Mouse (Mus musculus) embryonic facial prominence, embryonic 12.5 days (tissue): Measurements from ENCODE around the gene Dhrs1. TPM values are rescaled to one million over a fixed set of nuclear protein-coding genes. Genes with fewer than 3 reads are reported as not detected.

Experiments used
- ATAC-seq: fragments of 200-750 bp; cut with Nextera tagmentation; 2 replicates; pipeline ENCODE4 v1.8.0; 2017; ENCODE audit not compliant: insufficient number of reproducible peaks, insufficient read depth, low FRiP score, low TSS enrichment
- H3K27ac ChIP-seq: fragments of 300-500 bp; sonication (generic); 2 replicates; pipeline ENCODE4 v1.5.1; 2016; ENCODE audit warnings: mild to moderate bottlenecking
- H3K27me3 ChIP-seq: fragments of 300-500 bp; sonication (generic); 2 replicates; pipeline ENCODE4 v1.6.1; 2016; ENCODE audit warnings: mild to moderate bottlenecking, moderate library complexity
- H3K36me3 ChIP-seq: fragments of 300-500 bp; sonication (generic); 2 replicates; pipeline ENCODE4 v1.6.1; 2016; ENCODE audit warnings: mild to moderate bottlenecking
- H3K4me1 ChIP-seq: fragments of 300-500 bp; sonication (generic); 2 replicates; pipeline ENCODE4 v1.6.1; 2016
- H3K4me2 ChIP-seq: fragments of 300-500 bp; sonication (generic); replicated peaks from 2 replicates; pipeline ENCODE4 v1.6.1; 2016; ENCODE audit warnings: mild to moderate bottlenecking, moderate library complexity
- H3K4me3 ChIP-seq: fragments of 300-500 bp; sonication (generic); 2 replicates; pipeline ENCODE4 v1.5.1; 2016; ENCODE audit warnings: mild to moderate bottlenecking
- H3K9ac ChIP-seq: fragments of 300-500 bp; sonication (generic); 2 replicates; pipeline ENCODE4 v1.6.1; 2016; ENCODE audit warnings: mild to moderate bottlenecking, moderate library complexity
- H3K9me3 ChIP-seq: fragments of 300-500 bp; sonication (generic); 2 replicates; pipeline ENCODE4 v1.6.1; 2016; ENCODE audit warnings: mild to moderate bottlenecking, moderate library complexity
- WGBS: fragments of 180-500 bp; shearing (Covaris S2); methylation state at CpG from one replicate; pipeline ENCODE4 v1.1.7; 2016; 5-methylcytosine and 5-hydroxymethylcytosine counted together
- polyA plus RNA-seq: library from polyadenylated mRNA; unstranded; fragments of >200 nt; fragmentation: Nextera tagmentation; extraction: Ambion mirVana; gene quantifications from 2 replicates; pipeline ENCODE4 v1.2.1, GENCODE M21; 2016

Gene Dhrs1
- polyA plus RNA-seq, 1 experiment from 2014 or later = 81.5 TPM

- ATAC-seq = no peak
- no peak overlapping the region for H3K9ac ChIP-seq
These were observed 34.2 kb upstream of the Dhrs1 start for GRCm38 (mm10) chr14:55779656-55780055.

GRCm38 (mm10) chr14:55778686-55779085 is 33.2 kb upstream of the Dhrs1 start:
- peaks cover 5% of the 10 kb centered on the region; the same call in 1 of the 2 replicates for H3K27me3 ChIP-seq
- no peaks in the 10 kb centered on the region for H3K9me3 ChIP-seq
- H3K4me3 ChIP-seq = no peak overlapping the region
- H3K36me3 ChIP-seq = no peaks in the 10 kb centered on the region; the same call in 1 of the 2 replicates
- no peak overlapping the region for H3K9ac ChIP-seq
- no peak overlapping the region for H3K4me2 ChIP-seq
- H3K4me1 ChIP-seq = peaks cover 23% of the 10 kb centered on the region
- ATAC-seq = no peak
- H3K27ac ChIP-seq = no peak overlapping the region
- WGBS = 88% methylated on average over 15 of the region's 15 CpGs

More at GRCm38 (mm10) chr14:55779656-55780055, 34.2 kb upstream of the Dhrs1 start:
- H3K27me3 ChIP-seq = peaks cover 14% of the 10 kb centered on the region
- no peak overlapping the region for H3K27ac ChIP-seq
- no peaks in the 10 kb centered on the region for H3K9me3 ChIP-seq
- no peak overlapping the region for H3K4me3 ChIP-seq
- H3K4me2 ChIP-seq = no peak overlapping the region
- no peaks in the 10 kb centered on the region; the same call in 1 of the 2 replicates for H3K36me3 ChIP-seq
- peaks cover 29% of the 10 kb centered on the region for H3K4me1 ChIP-seq
- WGBS = 63% methylated on average over 16 of the region's 16 CpGs

GRCm38 (mm10) chr14:55777806-55778205 is 32.3 kb upstream of the Dhrs1 start:
- H3K27ac ChIP-seq = no peak overlapping the region
- 90% methylated on average over 11 of the region's 11 CpGs for WGBS
- peaks cover 5% of the 10 kb centered on the region; the same call in 1 of the 2 replicates for H3K27me3 ChIP-seq
- H3K9me3 ChIP-seq = no peaks in the 10 kb centered on the region
- peaks cover 22% of the 10 kb centered on the region for H3K4me1 ChIP-seq
- no peaks in the 10 kb centered on the region; the same call in 1 of the 2 replicates for H3K36me3 ChIP-seq
- no peak overlapping the region for H3K4me3 ChIP-seq
- ATAC-seq = no peak
- no peak overlapping the region for H3K4me2 ChIP-seq
- no peak overlapping the region for H3K9ac ChIP-seq

DNA sequence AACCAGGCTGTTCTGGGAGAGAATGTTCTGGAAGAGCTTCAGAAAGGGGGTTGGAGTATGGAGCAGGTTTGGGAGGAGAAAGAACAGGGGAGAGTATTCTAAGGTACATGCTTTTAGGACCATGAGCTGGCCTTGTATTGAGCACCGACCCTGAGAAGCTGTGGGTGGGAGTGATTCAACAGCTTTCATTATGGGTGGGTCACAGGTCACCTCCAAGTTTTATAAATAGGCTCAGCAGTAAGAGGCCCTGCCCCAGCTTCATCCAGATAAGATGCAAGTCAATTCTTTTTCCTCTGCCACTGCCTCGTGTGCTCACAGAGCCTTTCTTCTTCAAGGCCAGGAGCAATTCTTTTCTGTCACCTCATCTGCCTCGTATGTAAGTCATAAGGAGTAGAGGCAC is 31.7 kb upstream of the Dhrs1 start:
- Histone ChIP-seq H3K27me3 (peaks cover 5% of the 10 kb centered on the region; the same call in 1 of the 2 replicates), H3K4me2 (no peak overlapping the region), H3K27ac (no peak overlapping the region), H3K4me3 (no peak overlapping the region), H3K36me3 (no peaks in the 10 kb centered on the region; the same call in 1 of the 2 replicates), H3K9me3 (no peaks in the 10 kb centered on the region), H3K4me1 (peaks cover 16% of the 10 kb centered on the region), H3K9ac (no peak overlapping the region)
- ATAC-seq = no peak
- WGBS = 34% methylated on average over 3 of the region's 3 CpGs

- peaks cover 11% of the 10 kb centered on the region for H3K4me1 ChIP-seq
- H3K27me3 ChIP-seq = peaks cover 3% of the 10 kb centered on the region; the same call in 1 of the 2 replicates
- H3K9ac ChIP-seq = no peak overlapping the region
- ATAC-seq = no peak
- no peaks in the 10 kb centered on the region for H3K9me3 ChIP-seq
- no peak overlapping the region for H3K4me2 ChIP-seq
- H3K27ac ChIP-seq = no peak overlapping the region
- H3K4me3 ChIP-seq = no peak overlapping the region
- no peaks in the 10 kb centered on the region; the same call in 1 of the 2 replicates for H3K36me3 ChIP-seq
- WGBS = 58% methylated on average over 7 of the region's 7 CpGs
These were observed 31.2 kb upstream of the Dhrs1 start for GRCm38 (mm10) chr14:55776711-55777110.

DNA sequence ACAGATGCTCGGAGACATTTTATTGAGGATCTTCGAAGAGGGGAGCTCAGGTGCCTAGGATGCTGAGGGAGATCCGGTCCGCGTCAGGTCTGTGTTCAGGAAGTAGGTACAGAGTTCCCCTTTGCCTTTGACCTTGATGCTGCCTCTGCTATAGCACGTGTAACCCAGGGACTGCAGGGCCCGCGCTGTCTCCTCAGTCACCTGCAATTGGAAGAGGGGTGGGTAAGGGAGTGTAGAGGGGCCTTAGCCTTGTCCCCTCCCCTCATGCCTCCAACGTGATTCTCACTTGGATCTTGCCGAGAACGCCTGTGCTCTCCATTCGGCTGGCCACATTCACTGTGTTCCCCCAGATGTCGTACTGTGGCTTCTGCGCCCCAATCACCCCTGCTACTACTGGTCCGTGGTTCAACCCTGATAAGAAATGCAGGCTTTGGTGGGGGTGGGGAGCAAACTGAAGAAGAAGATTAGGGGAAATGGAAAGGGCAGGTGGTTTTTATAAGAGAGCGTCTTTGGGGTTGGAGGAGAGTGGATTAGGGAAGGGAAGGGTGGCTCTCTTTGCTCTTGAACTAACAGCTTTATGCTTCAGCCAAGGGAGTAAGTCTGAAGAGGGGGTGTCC is 23.7 kb upstream of the Dhrs1 start:
- no peaks in the 10 kb centered on the region for H3K9me3 ChIP-seq
- H3K27me3 ChIP-seq = peaks cover 50% of the 10 kb centered on the region
- ATAC-seq = no peak
- no peak overlapping the region for H3K9ac ChIP-seq
- H3K27ac ChIP-seq = no peak overlapping the region
- peaks cover 8% of the 10 kb centered on the region for H3K4me1 ChIP-seq
- no peaks in the 10 kb centered on the region for H3K36me3 ChIP-seq
- no peak overlapping the region for H3K4me2 ChIP-seq
- 76% methylated on average over 16 of the region's 16 CpGs for WGBS
- H3K4me3 ChIP-seq = no peak overlapping the region

- Histone ChIP-seq H3K27ac (no peak overlapping the region), H3K4me3 (no peak overlapping the region), H3K9ac (no peak overlapping the region), H3K4me2 (no peak overlapping the region), H3K9me3 (no peaks in the 10 kb centered on the region), H3K36me3 (no peaks in the 10 kb centered on the region), H3K4me1 (peaks cover 8% of the 10 kb centered on the region), H3K27me3 (peaks cover 53% of the 10 kb centered on the region)
- 88% methylated on average over 6 of the region's 6 CpGs for WGBS
- ATAC-seq = no peak
These were observed 23.1 kb upstream of the Dhrs1 start for GRCm38 (mm10) chr14:55768555-55768954.

DNA sequence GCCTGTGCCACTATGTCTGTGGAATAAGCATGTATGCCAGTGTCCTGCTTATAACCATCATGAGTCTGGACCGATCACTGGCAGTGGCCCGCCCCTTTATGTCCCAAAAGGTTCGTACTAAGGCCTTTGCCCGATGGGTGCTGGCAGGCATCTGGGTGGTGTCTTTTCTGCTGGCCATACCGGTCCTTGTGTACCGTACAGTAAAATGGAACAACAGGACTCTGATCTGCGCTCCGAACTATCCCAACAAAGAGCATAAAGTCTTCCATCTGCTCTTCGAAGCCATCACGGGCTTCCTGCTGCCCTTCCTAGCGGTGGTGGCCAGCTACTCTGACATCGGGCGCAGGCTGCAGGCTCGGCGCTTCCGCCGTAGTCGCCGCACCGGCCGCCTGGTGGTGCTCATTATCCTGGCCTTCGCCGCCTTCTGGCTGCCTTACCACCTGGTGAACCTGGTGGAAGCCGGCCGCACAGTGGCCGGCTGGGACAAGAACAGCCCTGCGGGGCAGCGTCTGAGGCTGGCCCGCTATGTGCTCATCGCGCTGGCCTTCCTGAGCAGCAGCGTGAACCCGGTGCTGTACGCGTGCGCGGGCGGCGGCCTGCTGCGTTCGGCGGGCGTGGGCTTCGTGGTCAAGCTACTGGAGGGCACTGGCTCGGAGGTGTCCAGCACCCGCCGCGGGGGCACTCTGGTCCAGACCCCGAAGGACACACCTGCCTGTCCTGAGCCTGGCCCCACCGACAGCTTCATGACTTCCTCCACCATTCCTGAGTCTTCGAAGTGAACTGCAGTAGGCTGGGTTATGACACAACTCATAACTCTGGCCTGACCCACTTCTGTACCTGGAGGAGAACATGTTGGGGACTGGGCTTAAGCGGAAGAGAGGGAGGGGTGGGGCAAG is 22.3 kb upstream of the Dhrs1 start:
- H3K36me3 ChIP-seq = no peaks in the 10 kb centered on the region
- no peak for ATAC-seq
- H3K27me3 ChIP-seq = peaks cover 60% of the 10 kb centered on the region
- H3K9ac ChIP-seq = peak overlapping the region; percentile 52
- peaks cover 8% of the 10 kb centered on the region for H3K4me1 ChIP-seq
- peak overlapping the region; percentile 37 for H3K4me3 ChIP-seq
- H3K9me3 ChIP-seq = no peaks in the 10 kb centered on the region
- WGBS = 12% methylated on average over 52 of the region's 52 CpGs
- H3K4me2 ChIP-seq = peak overlapping the region; percentile 79
- H3K27ac ChIP-seq = no peak overlapping the region

- no peaks in the 10 kb centered on the region for H3K9me3 ChIP-seq
- WGBS = 70% methylated on average over 4 of the region's 4 CpGs
- H3K4me2 ChIP-seq = no peak within 1 kb of the TSS
- H3K27me3 ChIP-seq = peaks cover 74% of the 10 kb centered on the region
- no peak within 1 kb of the TSS for H3K27ac ChIP-seq
- peaks cover 10% of the 10 kb centered on the region for H3K4me1 ChIP-seq
- H3K4me3 ChIP-seq = no peak within 1 kb of the TSS
- no peaks in the 10 kb centered on the region for H3K36me3 ChIP-seq
- ATAC-seq = no peak
- H3K9ac ChIP-seq = no peak within 1 kb of the TSS
These were observed 20.2 kb upstream of the Dhrs1 start, which contains the start of gene Ltb4r1 for GRCm38 (mm10) chr14:55765696-55766095. Gene Ltb4r1, plus strand, starts transcription at chr14:55765962.

DNA sequence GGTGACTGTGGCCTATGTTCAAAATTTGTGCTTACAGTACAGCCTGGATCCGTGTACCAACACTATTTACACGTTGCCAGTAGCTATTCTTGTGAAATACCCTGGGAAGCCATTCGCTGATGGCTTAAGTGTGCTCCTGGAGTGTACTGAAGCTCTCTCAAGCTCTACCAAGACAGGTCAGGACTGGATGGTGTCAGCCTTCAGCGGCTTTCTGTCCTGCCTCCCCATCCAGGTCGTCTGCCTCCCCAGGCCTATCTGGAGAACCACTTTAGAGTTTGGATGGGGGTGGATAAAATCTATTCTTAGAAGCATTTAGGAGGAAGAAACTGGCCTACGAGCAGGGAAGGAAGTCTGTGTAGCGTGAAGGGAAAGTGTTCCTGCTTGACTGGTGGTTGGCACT is 17.7 kb upstream of the Dhrs1 start:
- no peak overlapping the region for H3K4me3 ChIP-seq
- no peaks in the 10 kb centered on the region for H3K36me3 ChIP-seq
- H3K9ac ChIP-seq = no peak overlapping the region
- no peak overlapping the region for H3K27ac ChIP-seq
- H3K9me3 ChIP-seq = no peaks in the 10 kb centered on the region
- H3K27me3 ChIP-seq = peaks cover 53% of the 10 kb centered on the region
- peaks cover 12% of the 10 kb centered on the region for H3K4me1 ChIP-seq
- WGBS = 62% methylated on average over 7 of the region's 7 CpGs
- H3K4me2 ChIP-seq = 0 out of 2 replicates have a peak overlapping the region, but pooled peaks have one; percentile 95
- ATAC-seq = no peak

- no peak overlapping the region for H3K27ac ChIP-seq
- H3K9me3 ChIP-seq = no peaks in the 10 kb centered on the region
- peak overlapping the region; percentile 95 for H3K4me2 ChIP-seq
- peak; percentile 58 for ATAC-seq
- no peaks in the 10 kb centered on the region for H3K36me3 ChIP-seq
- H3K27me3 ChIP-seq = peaks cover 43% of the 10 kb centered on the region
- peak overlapping the region; percentile 67 for H3K9ac ChIP-seq
- WGBS = 1% methylated on average over 77 of the region's 77 CpGs
- 0 out of 2 replicates have a peak, but pooled peaks cover 6% of the 10 kb centered on the region for H3K4me1 ChIP-seq
- peak overlapping the region; percentile 56 for H3K4me3 ChIP-seq
These were observed 16.7 kb upstream of the Dhrs1 start for GRCm38 (mm10) chr14:55762001-55762821.
